Mouse (Mus musculus) heart, postnatal 0 days (tissue): Measurements from ENCODE around the gene St8sia2. TPM values are rescaled to one million over a fixed set of nuclear protein-coding genes. Genes with fewer than 3 reads are reported as not detected.

Experiments
- ATAC-seq: fragments of 200-750 bp; cut with Nextera tagmentation; 2 replicates; pipeline ENCODE4 v1.8.0; 2017; ENCODE audit warnings: low read depth, moderate number of reproducible peaks, moderate library complexity; ENCODE audit not compliant: insufficient read depth
- DNase-seq: peaks from one replicate; pipeline ENCODE4 v3.0.0-alpha.2; 2016; ENCODE audit warnings: low spot score
- H3K27ac ChIP-seq: fragments of 300-500 bp; sonication (generic); 2 replicates; pipeline ENCODE4 v1.5.1; 2014; ENCODE audit warnings: low read depth, mild to moderate bottlenecking
- H3K27me3 ChIP-seq: fragments of 300-500 bp; sonication (generic); 2 replicates; pipeline ENCODE4 v1.6.1; 2014; ENCODE audit warnings: low read length, mixed read lengths; ENCODE audit not compliant: control insufficient read depth, insufficient read depth
- H3K36me3 ChIP-seq: fragments of 300-500 bp; sonication (generic); replicated peaks from 2 replicates; pipeline ENCODE4 v1.6.1; 2014; ENCODE audit warnings: low read length, mixed read lengths; ENCODE audit not compliant: control insufficient read depth, insufficient read depth
- H3K4me1 ChIP-seq: fragments of 300-500 bp; sonication (generic); 2 replicates; pipeline ENCODE4 v1.6.1; 2014; ENCODE audit warnings: antibody characterized with exemption; ENCODE audit not compliant: control insufficient read depth, insufficient read depth
- H3K4me2 ChIP-seq: fragments of 300-500 bp; sonication (generic); 2 replicates; pipeline ENCODE4 v1.6.1; 2014; ENCODE audit warnings: low read depth, mild to moderate bottlenecking, low read length, moderate library complexity
- H3K4me3 ChIP-seq: fragments of 300-500 bp; sonication (generic); 2 replicates; pipeline ENCODE4 v1.5.1; 2014; ENCODE audit warnings: low read depth, low read length
- H3K9ac ChIP-seq: fragments of 300-500 bp; sonication (generic); replicated peaks from 2 replicates; pipeline ENCODE4 v1.6.1; 2014; ENCODE audit warnings: low read depth, low read length, mixed read lengths
- H3K9me3 ChIP-seq: fragments of 300-500 bp; sonication (generic); replicated peaks from 2 replicates; pipeline ENCODE4 v1.6.1; 2016; ENCODE audit warnings: low read length; ENCODE audit not compliant: control insufficient read depth
- CTCF ChIP-seq: IDR thresholded peaks from 2 replicates; pipeline ENCODE4 v1.5.1; 2016; ENCODE audit warnings: antibody characterized with exemption, control low read depth, low read depth
- EP300 ChIP-seq: IDR thresholded peaks from 2 replicates; pipeline ENCODE4 v1.6.1; 2016; ENCODE audit warnings: antibody characterized with exemption, low read depth
- WGBS: fragments of 180-500 bp; shearing (Covaris S2); extraction: QIAGEN DNeasy Blood & Tissue Kit; methylation state at CpG from one replicate; pipeline ENCODE4 v1.1.7; 2014; 5-methylcytosine and 5-hydroxymethylcytosine counted together
- polyA plus RNA-seq: library from polyadenylated mRNA; unstranded; fragments of >200 nt; fragmentation: Nextera tagmentation; extraction: Ambion mirVana; gene quantifications from 2 replicates; pipeline ENCODE4 v1.2.1, GENCODE M21; 2015
- total RNA-seq: library from RNA; depleted of rRNA; stranded (reverse); fragments of >200 nt; gene quantifications from 2 replicates; pipeline ENCODE4 v1.2.3, GENCODE M21; 2014; ENCODE audit warnings: low replicate concordance

Gene St8sia2
- total and polyA plus RNA-seq, 2 experiments from 2014 or later, result 0.31 to 0.66 TPM

DNA sequence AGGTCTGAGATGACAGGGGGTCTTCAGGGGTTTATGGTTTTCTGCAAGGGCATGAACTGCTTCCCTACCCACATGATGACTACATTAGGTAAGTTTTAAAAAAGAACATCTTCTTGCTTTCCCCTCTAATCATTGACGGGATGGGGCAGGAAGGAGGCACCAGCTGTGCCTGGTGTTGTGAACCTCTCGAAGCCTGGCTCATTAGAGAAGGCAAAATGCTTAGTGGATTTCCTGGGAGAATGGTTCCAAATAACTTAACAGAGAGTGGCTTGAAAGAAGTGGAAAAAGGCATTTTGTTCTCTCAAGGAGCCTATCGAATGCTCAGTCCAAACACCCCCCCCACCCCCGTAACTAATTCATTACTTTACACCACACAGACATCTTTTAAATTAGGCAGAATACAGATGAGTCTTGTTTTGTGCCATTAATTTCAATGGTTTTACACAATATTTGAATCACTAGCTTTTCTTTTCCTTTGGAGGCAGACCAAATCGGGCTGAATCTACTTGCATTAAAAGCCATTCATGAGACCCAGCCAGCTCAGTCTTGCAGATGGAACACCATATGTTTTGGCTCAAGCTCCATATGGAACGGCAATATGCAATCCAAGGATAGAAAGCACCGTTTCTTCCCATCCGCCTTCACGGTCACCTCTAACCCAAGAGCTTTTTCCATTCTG is 95.7 kb downstream of the St8sia2 start:
- WGBS, result 77% methylated on average over 9 of the region's 9 CpGs
- H3K4me1 ChIP-seq, result no peaks in the 10 kb centered on the region
- no peaks in the 10 kb centered on the region for H3K27me3 ChIP-seq
- ATAC-seq (no peak), DNase-seq (no peak)
- H3K36me3 ChIP-seq, result no peaks in the 10 kb centered on the region
- TF ChIP-seq EP300, result no peak
- TF ChIP-seq CTCF, result no peak
- H3K4me3 ChIP-seq, result no peak overlapping the region
- no peak overlapping the region for H3K4me2 ChIP-seq
- no peak overlapping the region for H3K9ac ChIP-seq
- H3K9me3 ChIP-seq, result no peaks in the 10 kb centered on the region
- no peak overlapping the region for H3K27ac ChIP-seq

DNA sequence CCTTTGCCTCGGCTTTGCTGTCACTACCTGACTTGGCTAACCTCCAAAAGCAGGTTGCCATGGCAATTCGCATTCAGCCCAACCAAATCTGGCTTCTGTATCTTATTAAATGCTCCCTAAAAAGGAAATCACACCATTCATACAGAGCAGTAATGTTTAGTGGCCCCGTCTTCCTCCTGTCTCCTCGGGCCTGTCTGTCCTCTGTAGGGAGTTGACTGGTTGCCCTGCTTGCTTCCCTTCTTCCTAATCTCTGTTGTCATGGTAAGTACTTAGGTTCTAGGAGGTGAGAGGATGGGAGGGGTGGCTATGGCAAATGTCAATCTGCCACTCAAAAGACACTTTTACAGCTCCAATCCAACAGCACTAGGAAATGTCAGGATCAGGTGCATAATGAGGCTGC is 101.6 kb downstream of the St8sia2 start:
- H3K9me3 ChIP-seq, result no peaks in the 10 kb centered on the region
- no peak overlapping the region for H3K9ac ChIP-seq
- TF ChIP-seq CTCF (no peak), EP300 (no peak)
- no peak overlapping the region for H3K4me2 ChIP-seq
- no peak for ATAC-seq
- DNase-seq, result no peak
- no peak overlapping the region for H3K27ac ChIP-seq
- no peaks in the 10 kb centered on the region for H3K27me3 ChIP-seq
- WGBS, result 26% methylated on average over 4 of the region's 4 CpGs
- H3K4me1 ChIP-seq, result no peaks in the 10 kb centered on the region
- no peaks in the 10 kb centered on the region for H3K36me3 ChIP-seq
- no peak overlapping the region for H3K4me3 ChIP-seq

DNA sequence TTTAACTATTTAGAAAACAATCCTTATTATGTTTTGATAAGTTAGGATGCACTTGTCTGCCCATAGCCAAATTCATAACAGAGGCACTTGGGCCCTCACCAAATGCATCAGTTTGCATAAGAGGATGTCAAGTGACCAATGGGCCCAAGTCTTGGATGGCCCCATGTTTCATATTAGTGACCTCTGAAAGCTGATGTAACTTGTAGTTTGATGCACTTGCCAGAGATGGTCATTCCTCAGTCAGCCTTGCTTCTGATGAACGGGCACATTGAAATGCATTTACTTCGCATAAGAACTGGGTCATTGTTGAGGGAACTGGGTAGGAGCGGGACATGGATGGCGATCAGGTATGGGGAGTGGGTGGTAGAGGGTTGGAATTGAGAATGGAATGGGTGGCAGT is 102.6 kb downstream of the St8sia2 start:
- 85% methylated on average over 4 of the region's 4 CpGs for WGBS
- Histone ChIP-seq H3K27ac (no peak overlapping the region), H3K36me3 (no peaks in the 10 kb centered on the region), H3K4me1 (no peaks in the 10 kb centered on the region), H3K4me2 (no peak overlapping the region), H3K9ac (no peak overlapping the region), H3K27me3 (no peaks in the 10 kb centered on the region), H3K9me3 (no peaks in the 10 kb centered on the region), H3K4me3 (no peak overlapping the region)
- no peak for TF ChIP-seq EP300
- ATAC-seq (no peak), DNase-seq (no peak)

DNA sequence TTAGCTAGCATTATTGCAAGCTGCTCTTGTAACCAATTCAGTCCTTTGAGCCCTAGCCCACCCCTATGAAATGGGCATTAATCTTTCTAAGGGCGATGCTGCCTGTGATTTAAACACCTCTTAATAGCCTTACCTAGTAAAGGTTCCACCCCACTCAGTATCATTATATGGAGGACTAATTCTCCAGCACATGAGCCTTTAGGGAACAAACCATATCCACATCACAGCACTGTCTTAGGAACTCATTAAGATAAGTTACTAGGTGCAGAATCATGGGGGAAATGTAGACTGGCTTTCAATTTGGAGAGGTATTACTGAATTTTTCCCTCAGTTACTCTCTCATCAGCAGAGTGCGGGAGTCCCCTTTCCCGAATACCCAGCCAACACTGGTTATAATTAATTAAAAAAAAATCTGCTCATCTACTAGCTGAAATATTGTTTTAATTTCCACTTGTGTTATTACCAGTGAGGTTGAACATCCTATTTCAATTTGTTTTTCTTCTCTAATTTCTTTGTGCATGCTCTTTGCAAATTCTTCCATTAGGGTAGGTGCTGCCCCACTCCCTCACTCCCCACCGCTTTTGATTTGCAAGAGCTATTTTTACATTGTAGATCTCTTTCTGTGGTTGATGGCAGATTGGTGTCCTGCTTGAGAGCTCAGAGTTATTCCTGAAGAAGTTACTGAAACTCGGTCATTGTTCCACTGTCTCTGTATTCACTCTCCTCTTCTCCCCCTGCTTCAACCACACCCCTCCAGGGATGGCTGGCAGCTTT is 103.9 kb downstream of the St8sia2 start:
- H3K4me3 ChIP-seq, result no peak overlapping the region
- H3K4me2 ChIP-seq, result no peak overlapping the region
- H3K4me1 ChIP-seq, result no peaks in the 10 kb centered on the region
- ATAC-seq, result no peak
- H3K36me3 ChIP-seq, result no peaks in the 10 kb centered on the region
- no peaks in the 10 kb centered on the region for H3K27me3 ChIP-seq
- no peak overlapping the region for H3K27ac ChIP-seq
- no peak for DNase-seq
- H3K9me3 ChIP-seq, result no peaks in the 10 kb centered on the region
- H3K9ac ChIP-seq, result no peak overlapping the region
- no peak for TF ChIP-seq CTCF
- no peak for TF ChIP-seq EP300
- 63% methylated on average over 5 of the region's 5 CpGs for WGBS

DNA sequence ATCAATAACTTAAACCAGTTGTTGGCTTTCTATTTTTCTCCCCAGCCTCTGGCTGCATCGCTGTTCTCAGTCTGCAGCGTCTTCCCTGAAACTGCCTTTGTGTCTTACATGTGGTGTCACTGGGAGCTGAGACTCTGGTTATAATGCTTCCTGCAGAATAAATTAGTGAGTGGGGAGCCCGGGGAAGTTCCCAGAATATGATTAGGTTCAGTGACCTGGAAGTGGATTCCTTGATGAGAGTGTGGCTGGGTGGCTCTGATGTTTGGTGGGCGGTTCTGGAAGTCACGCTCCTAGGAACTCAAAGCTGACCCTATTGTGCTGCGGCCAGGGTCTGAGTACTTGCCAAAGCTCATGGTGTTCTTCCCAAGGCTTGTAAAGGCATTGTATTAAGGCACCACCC is 119.0 kb downstream of the St8sia2 start:
- no peak overlapping the region for H3K4me3 ChIP-seq
- H3K4me2 ChIP-seq, result no peak overlapping the region
- H3K4me1 ChIP-seq, result no peaks in the 10 kb centered on the region
- DNase-seq (no peak), ATAC-seq (no peak)
- no peaks in the 10 kb centered on the region for H3K36me3 ChIP-seq
- no peaks in the 10 kb centered on the region for H3K9me3 ChIP-seq
- 67% methylated on average over 6 of the region's 6 CpGs for WGBS
- TF ChIP-seq CTCF, result no peak
- TF ChIP-seq EP300, result no peak
- no peak overlapping the region for H3K27ac ChIP-seq
- H3K27me3 ChIP-seq, result no peaks in the 10 kb centered on the region
- H3K9ac ChIP-seq, result no peak overlapping the region

DNA sequence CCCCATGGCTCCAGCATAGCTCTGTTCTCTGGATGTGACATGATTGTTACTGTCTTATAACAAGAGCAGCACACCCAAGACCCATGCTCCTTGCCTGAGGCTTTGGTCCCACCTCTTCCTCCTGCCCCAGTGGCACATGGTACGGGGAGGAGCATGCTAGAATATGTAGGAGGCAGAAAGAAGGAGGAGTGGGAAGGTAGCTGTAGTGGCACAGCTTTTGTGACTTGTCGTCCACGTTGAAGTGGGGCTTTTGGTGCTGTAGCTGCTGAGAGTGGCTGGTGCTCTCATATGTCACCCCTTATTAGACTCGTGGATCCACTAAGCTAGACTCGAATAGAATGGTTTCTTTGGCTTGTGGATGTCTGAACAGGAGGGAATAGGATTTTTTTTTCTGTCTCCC is 121.7 kb downstream of the St8sia2 start:
- H3K9ac ChIP-seq, result no peak overlapping the region
- H3K27me3 ChIP-seq, result no peaks in the 10 kb centered on the region
- DNase-seq (no peak), ATAC-seq (no peak)
- H3K27ac ChIP-seq, result no peak overlapping the region
- 76% methylated on average over 5 of the region's 5 CpGs for WGBS
- H3K9me3 ChIP-seq, result no peaks in the 10 kb centered on the region
- H3K4me2 ChIP-seq, result no peak overlapping the region
- no peak for TF ChIP-seq EP300
- no peak for TF ChIP-seq CTCF
- no peaks in the 10 kb centered on the region for H3K36me3 ChIP-seq
- no peak overlapping the region for H3K4me3 ChIP-seq
- H3K4me1 ChIP-seq, result no peaks in the 10 kb centered on the region
